Comparison of ENCODE assay signal across 11 mouse cellular contexts in genomic region chr4:136697325-136697724, GRCm38 (mm10).
"Had no signal": no experiment of that assay in that cellular context is flagged by ENCODE, and none has a peak within 500 bp of the region (broad histone marks: within the 10 kb centered on the region; RNA-seq: fewer than 3 reads in every experiment).

No protein-coding gene starts in this region.

- H3K4me2 ChIP-seq: liver, embryonic 13.5 days; midbrain, embryonic 13.5 days had no signal

- DNase-seq: kidney, postnatal 36 days; layer of hippocampus, postnatal 36 days; liver, embryonic 13.5 days; lung, adult 2 months; lung, postnatal 14 days; lung, postnatal 4 days; thymus, adult 18-20 months; thymus, postnatal 36 days had no signal

- H3K36me3 ChIP-seq: liver, embryonic 13.5 days had no signal

- H3K4me1 ChIP-seq: liver, embryonic 13.5 days had no signal

- ATAC-seq: midbrain, embryonic 13.5 days had no signal

- H3K27me3 ChIP-seq: liver, embryonic 13.5 days; midbrain, embryonic 13.5 days had no signal

- H3K4me3 ChIP-seq: left cerebral cortex, adult 2 months; liver, embryonic 13.5 days; midbrain, embryonic 13.5 days had no signal

- H3K27ac ChIP-seq: kidney, postnatal 0 days; left cerebral cortex, adult 2 months; liver, embryonic 13.5 days; midbrain, embryonic 13.5 days had no signal

- H3K9ac ChIP-seq: liver, embryonic 13.5 days; midbrain, embryonic 13.5 days had no signal

- H3K9me3 ChIP-seq: liver, embryonic 13.5 days; midbrain, embryonic 13.5 days had no signal
